ENCODE assay signal across 8 mouse cellular contexts in the genomic region with DNA sequence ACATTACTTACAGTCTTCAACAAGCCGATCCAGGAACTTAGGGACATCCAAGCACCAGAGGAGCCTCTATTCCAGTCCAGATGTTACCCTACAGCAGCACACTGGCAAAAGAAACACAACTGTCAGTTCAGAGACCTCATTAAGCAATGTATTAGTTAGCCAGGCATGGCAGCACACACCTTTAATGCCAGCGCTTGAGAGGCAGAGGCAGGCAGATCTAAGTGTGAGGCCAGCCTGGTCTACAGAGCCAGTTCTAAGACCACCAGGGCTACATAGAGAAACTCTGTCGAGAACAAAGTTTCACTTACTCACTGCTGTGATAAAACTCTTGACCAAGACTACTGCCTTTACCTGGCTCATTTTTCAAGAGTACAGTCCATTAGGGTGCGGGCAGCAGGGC. TPM values are rescaled to one million over a fixed set of nuclear protein-coding genes. Genes with fewer than 3 reads are reported as not detected.
DNase-seq lines count a peak whose midpoint lies in the region; ATAC-seq and TF ChIP-seq lines count a peak whose summit lies in the region.

Gene Tln2 (minus strand): TSS at position 101 of the 400 bp plus-strand sequence.

- no peak for ATAC-seq in embryonic facial prominence, embryonic 14.5 days (ENCODE audit: low read depth)
- no peak for ATAC-seq in heart, postnatal 0 days (ENCODE audit: insufficient read depth, low read depth)
- ATAC-seq in limb, embryonic 12.5 days (ENCODE audit: insufficient number of reproducible peaks, insufficient read depth, low FRiP score, low TSS enrichment, low read depth): no peak
- no peak for ATAC-seq in erythroid progenitor cell, adult 5-6 weeks (replicated peaks; ENCODE audit: low FRiP score, poor library complexity, severe bottlenecking)

- no peak for TF ChIP-seq CTCF in kidney, adult 2 months (conservative IDR thresholded peaks at IDR 0.05; ENCODE audit: insufficient read depth, insufficient read length, low read depth, low read length)
- TF ChIP-seq CTCF in heart, postnatal 0 days (IDR thresholded peaks at IDR 0.05; ENCODE audit: low read depth): no peak

- no peak within 1 kb of the TSS for H3K4me3 ChIP-seq in kidney, adult 2 months (ENCODE audit: insufficient read depth, low read depth, low read length)
- no peak within 1 kb of the TSS for H3K4me3 ChIP-seq in embryonic facial prominence, embryonic 14.5 days (ENCODE audit: low read depth, low read length)
- no peak within 1 kb of the TSS for H3K4me3 ChIP-seq in heart, postnatal 0 days (ENCODE audit: low read depth, low read length)
- H3K4me3 ChIP-seq in limb, embryonic 12.5 days (replicated peaks): no peak within 1 kb of the TSS

- H3K9ac ChIP-seq in embryonic facial prominence, embryonic 14.5 days (ENCODE audit: low read depth, low read length): no peak within 1 kb of the TSS
- no peak within 1 kb of the TSS for H3K9ac ChIP-seq in heart, postnatal 0 days (replicated peaks; ENCODE audit: low read depth, low read length)
- no peak within 1 kb of the TSS for H3K9ac ChIP-seq in limb, embryonic 12.5 days (replicated peaks)

- no peak for TF ChIP-seq POLR2A in kidney, adult 2 months (IDR thresholded peaks at IDR 0.05; ENCODE audit: low read depth, low read length)

- WGBS in kidney, adult 2 months: 96% methylated on average over 4 of the region's 4 CpGs
- WGBS in embryonic facial prominence, embryonic 14.5 days: 90% methylated on average over 4 of the region's 4 CpGs
- WGBS in heart, postnatal 0 days: 89% methylated on average over 4 of the region's 4 CpGs
- WGBS in limb, embryonic 12.5 days: 93% methylated on average over 4 of the region's 4 CpGs

- no peak within 1 kb of the TSS for H3K27ac ChIP-seq in kidney, adult 2 months (ENCODE audit: insufficient read depth, low read depth, low read length)
- H3K27ac ChIP-seq in embryonic facial prominence, embryonic 14.5 days (replicated peaks; ENCODE audit: low read depth, low read length): no peak within 1 kb of the TSS
- no peak within 1 kb of the TSS for H3K27ac ChIP-seq in heart, postnatal 0 days (ENCODE audit: low read depth)
- H3K27ac ChIP-seq in limb, embryonic 12.5 days: no peak within 1 kb of the TSS

- DNase-seq in kidney, adult 2 months: no peak
- no peak for DNase-seq in kidney, adult 8-10 months
- no peak for DNase-seq in embryonic facial prominence, embryonic 14.5 days (ENCODE audit: low spot score)
- no peak for DNase-seq in heart, postnatal 0 days (ENCODE audit: low spot score)
- no peak for DNase-seq in urinary bladder, adult 2 months (ENCODE audit: low spot score)
- no peak for DNase-seq in ovary, adult 18-20 months (ENCODE audit: low spot score)

- H3K27me3 ChIP-seq in kidney, adult 2 months (replicated peaks; ENCODE audit: control insufficient read depth, insufficient read depth, low read length): no peaks in the 10 kb centered on the region
- H3K27me3 ChIP-seq in embryonic facial prominence, embryonic 14.5 days (replicated peaks; ENCODE audit: control insufficient read depth, insufficient read depth, low read length): no peaks in the 10 kb centered on the region
- no peaks in the 10 kb centered on the region for H3K27me3 ChIP-seq in heart, postnatal 0 days (ENCODE audit: control insufficient read depth, insufficient read depth, low read length)
- H3K27me3 ChIP-seq in limb, embryonic 12.5 days: no peaks in the 10 kb centered on the region

- H3K36me3 ChIP-seq in kidney, adult 2 months (ENCODE audit: control insufficient read depth, insufficient read depth, low read length): no peaks in the 10 kb centered on the region
- peaks cover 16% of the 10 kb centered on the region; the same call in 1 of the 2 replicates for H3K36me3 ChIP-seq in embryonic facial prominence, embryonic 14.5 days (ENCODE audit: control insufficient read depth, insufficient read depth, low read length)
- peaks cover 5% of the 10 kb centered on the region; the same call in 1 of the 2 replicates for H3K36me3 ChIP-seq in heart, postnatal 0 days (replicated peaks; ENCODE audit: control insufficient read depth, insufficient read depth, low read length)
- peaks cover 15% of the 10 kb centered on the region; the same call in 1 of the 2 replicates for H3K36me3 ChIP-seq in limb, embryonic 12.5 days

- H3K9me3 ChIP-seq in embryonic facial prominence, embryonic 14.5 days (ENCODE audit: control insufficient read depth, low read length): 0 out of 2 replicates have a peak, but pooled peaks cover 7% of the 10 kb centered on the region
- no peaks in the 10 kb centered on the region; the same call in 1 of the 2 replicates for H3K9me3 ChIP-seq in heart, postnatal 0 days (replicated peaks; ENCODE audit: control insufficient read depth, low read length)
- H3K9me3 ChIP-seq in limb, embryonic 12.5 days: no peaks in the 10 kb centered on the region

- no peaks in the 10 kb centered on the region for H3K4me1 ChIP-seq in kidney, adult 2 months (ENCODE audit: control insufficient read depth, insufficient read depth, low read length)
- H3K4me1 ChIP-seq in embryonic facial prominence, embryonic 14.5 days (ENCODE audit: control insufficient read depth, insufficient read depth, low read length): no peaks in the 10 kb centered on the region
- H3K4me1 ChIP-seq in heart, postnatal 0 days (ENCODE audit: control insufficient read depth, insufficient read depth): 0 out of 2 replicates have a peak, but pooled peaks cover 7% of the 10 kb centered on the region
- no peaks in the 10 kb centered on the region for H3K4me1 ChIP-seq in limb, embryonic 12.5 days (replicated peaks)

- H3K4me2 ChIP-seq in embryonic facial prominence, embryonic 14.5 days (ENCODE audit: low read depth, low read length): no peak within 1 kb of the TSS
- H3K4me2 ChIP-seq in heart, postnatal 0 days (ENCODE audit: low read depth, low read length): no peak within 1 kb of the TSS
- H3K4me2 ChIP-seq in limb, embryonic 12.5 days: no peak within 1 kb of the TSS

- no peak for TF ChIP-seq EP300 in heart, postnatal 0 days (IDR thresholded peaks at IDR 0.05; ENCODE audit: low read depth)

RNA-seq across cellular contexts. Expression of gene Tln2, which starts in this region (rescaled TPM):
- 113 and 129 TPM in 2 replicates for polyA plus RNA-seq in kidney, adult 2 months (2012; rRNA removed)
- 42.0 and 46.3 TPM in 2 replicates for polyA plus RNA-seq in embryonic facial prominence, embryonic 14.5 days (2014; fragmentation: Nextera tagmentation; extraction: Ambion mirVana)
- total RNA-seq in heart, postnatal 0 days (2014; rRNA removed; ENCODE audit: low replicate concordance): 92.4 and 92.6 TPM in 2 replicates
- 67.0 and 75.3 TPM in 2 replicates for polyA plus RNA-seq in heart, postnatal 0 days (2015; fragmentation: Nextera tagmentation; extraction: Ambion mirVana)
- polyA plus RNA-seq in limb, embryonic 12.5 days (2016; fragmentation: Nextera tagmentation; extraction: Ambion mirVana): 36.3 and 37.3 TPM in 2 replicates
- total RNA-seq in erythroid progenitor cell, adult 5-6 weeks (2015; ENCODE audit: low replicate concordance): 3.2 TPM in 1 of 2 replicates, not detected in the other
- 0.26 TPM in 1 of 2 replicates, not detected in the other for total RNA-seq in erythroid progenitor cell, adult 5-6 weeks (2017; ENCODE audit: low replicate concordance)
- polyA plus RNA-seq in urinary bladder, adult 2 months (2012; rRNA removed): 5.6 and 7.4 TPM in 2 replicates

Comparison
In these comparisons a context has a peak if more than half of its experiments do, and no peak if none do; other contexts are left out.
1. RNA of gene Tln2 (total RNA-seq): 92.4 to 92.6 TPM in heart, postnatal 0 days; 0.26 to 3.2 TPM in erythroid progenitor cell, adult 5-6 weeks; every median in the first group is over 10 times any median in the second.